Mouse (Mus musculus): ENCODE results near the gene Malrd1.
"Not testable (repeated sequence)": the region's sequence is repeated elsewhere in the genome, so short reads cannot be mapped to it uniquely, and the experiment has no call there.

DNA sequence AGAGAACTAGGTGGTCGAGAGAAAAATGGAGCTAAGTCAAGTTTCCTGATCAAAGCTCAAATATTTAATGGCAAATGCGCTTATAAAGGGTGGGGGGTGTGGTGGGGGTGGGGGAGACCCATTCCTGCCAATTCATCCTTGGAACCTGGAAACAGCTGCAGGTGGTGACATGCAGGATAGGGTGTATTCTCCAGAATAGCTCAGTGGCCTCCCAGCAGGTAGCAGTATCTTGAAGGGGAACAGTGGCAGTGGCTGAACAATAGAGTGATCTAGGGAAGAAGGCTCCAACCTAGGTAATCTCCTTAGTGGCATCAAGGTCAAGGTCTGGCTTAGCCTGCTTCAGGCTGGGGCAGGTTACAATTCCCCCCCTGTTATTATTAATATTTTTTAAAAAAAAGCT, 490.8 kb downstream of the Malrd1 start:
- not testable (repeated sequence) for TF ChIP-seq CTCF (IDR thresholded peaks at IDR 0.05; ENCODE audit: borderline replicate concordance, insufficient read depth, low read length); POLR2A (IDR thresholded peaks at IDR 0.05; ENCODE audit: low read depth, low read length)
